Mouse (Mus musculus): ENCODE results near the gene Sh3gl3. TPM values are rescaled to one million over a fixed set of nuclear protein-coding genes. Genes with fewer than 3 reads are reported as not detected.

Gene Sh3gl3
- polyA plus RNA-seq, 1 experiment from 2014 or later: 0.22 TPM

DNA sequence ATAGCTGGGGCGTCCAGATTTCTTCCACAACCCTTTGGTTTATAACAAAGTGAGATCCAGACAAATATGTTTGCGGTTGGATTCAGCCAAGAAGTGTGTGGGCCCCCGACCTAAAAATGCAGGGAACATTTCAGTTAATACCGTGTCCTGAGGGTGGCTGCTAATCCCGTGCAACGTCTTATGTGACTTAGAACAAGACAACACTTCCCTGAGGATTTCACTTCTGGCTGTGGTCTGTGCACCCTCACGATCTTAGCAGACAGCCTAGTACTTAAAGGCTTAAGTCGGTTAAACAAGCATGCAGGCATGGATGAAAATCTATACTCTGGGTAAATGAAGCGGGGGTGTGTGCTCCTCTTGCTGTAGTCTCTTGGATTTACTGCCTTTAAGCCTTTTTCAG is 164.5 kb downstream of the Sh3gl3 start:
- 56% methylated on average over 9 of the region's 9 CpGs for WGBS (ENCODE audit: insufficient replicate concordance)
- Histone ChIP-seq H3K27me3 (peaks cover 52% of the 10 kb centered on the region), H3K4me1 (replicated peaks) (no peaks in the 10 kb centered on the region), H3K9ac (no peak overlapping the region), H3K27ac (replicated peaks) (no peak overlapping the region), H3K4me2 (no peak overlapping the region), H3K36me3 (replicated peaks) (no peaks in the 10 kb centered on the region), H3K9me3 (replicated peaks) (no peaks in the 10 kb centered on the region), H3K4me3 (replicated peaks) (no peak overlapping the region)
- no peak for ATAC-seq (ENCODE audit: insufficient read depth)

DNA sequence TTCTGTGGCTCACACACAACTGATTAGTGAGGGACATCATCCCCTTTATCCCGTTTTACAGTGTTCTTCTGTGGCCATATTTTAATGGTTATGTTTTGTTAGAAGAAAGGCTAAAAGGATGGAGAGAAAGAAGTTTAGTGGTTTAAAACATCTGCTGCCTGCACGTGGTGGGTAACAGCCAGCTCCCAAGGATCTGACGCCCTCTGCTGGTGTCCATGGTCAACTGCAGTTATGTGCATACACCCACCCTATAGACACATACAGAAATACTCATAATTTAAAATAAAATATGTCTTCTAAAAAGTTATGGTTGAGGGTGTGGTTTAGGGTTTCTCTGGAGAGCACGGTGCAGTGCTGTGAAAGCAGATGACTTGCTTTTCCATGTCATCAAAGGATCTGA is 164.9 kb downstream of the Sh3gl3 start:
- 54% methylated on average over 4 of the region's 4 CpGs for WGBS (ENCODE audit: insufficient replicate concordance)
- Histone ChIP-seq H3K4me1 (replicated peaks) (no peaks in the 10 kb centered on the region), H3K4me3 (replicated peaks) (no peak overlapping the region), H3K27me3 (peaks cover 48% of the 10 kb centered on the region), H3K36me3 (replicated peaks) (no peaks in the 10 kb centered on the region), H3K9me3 (replicated peaks) (no peaks in the 10 kb centered on the region), H3K4me2 (no peak overlapping the region), H3K9ac (no peak overlapping the region), H3K27ac (replicated peaks) (no peak overlapping the region)
- ATAC-seq (ENCODE audit: insufficient read depth): no peak

DNA sequence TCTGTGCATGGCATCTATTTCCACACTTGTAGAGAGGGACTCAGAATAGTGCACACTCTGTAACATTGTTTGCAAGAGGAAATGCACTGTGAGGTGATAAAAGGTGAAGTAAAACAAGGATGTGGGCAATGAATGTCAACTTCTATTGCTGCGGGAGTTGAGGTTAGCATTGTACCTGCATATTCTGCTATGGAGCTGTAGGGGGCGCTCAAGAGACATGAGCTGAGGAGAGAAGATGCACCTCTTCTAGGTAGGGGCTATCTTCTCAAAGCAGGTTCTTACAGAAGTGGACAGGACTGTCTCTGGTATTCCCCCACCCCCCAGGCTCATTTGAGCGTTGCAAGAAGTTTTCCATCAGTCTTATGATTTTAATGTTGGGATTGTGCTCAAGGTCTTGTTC is 165.6 kb downstream of the Sh3gl3 start:
- H3K9ac ChIP-seq: no peak overlapping the region
- 41% methylated on average over 3 of the region's 3 CpGs for whole genome bisulfite sequencing (ENCODE audit: insufficient replicate concordance)
- H3K4me1 ChIP-seq (replicated peaks): no peaks in the 10 kb centered on the region
- no peaks in the 10 kb centered on the region for H3K9me3 ChIP-seq (replicated peaks)
- no peak overlapping the region for H3K27ac ChIP-seq (replicated peaks)
- peaks cover 41% of the 10 kb centered on the region for H3K27me3 ChIP-seq
- H3K4me2 ChIP-seq: no peak overlapping the region
- H3K36me3 ChIP-seq (replicated peaks): no peaks in the 10 kb centered on the region
- ATAC-seq (ENCODE audit: insufficient read depth): no peak
- H3K4me3 ChIP-seq (replicated peaks): no peak overlapping the region

DNA sequence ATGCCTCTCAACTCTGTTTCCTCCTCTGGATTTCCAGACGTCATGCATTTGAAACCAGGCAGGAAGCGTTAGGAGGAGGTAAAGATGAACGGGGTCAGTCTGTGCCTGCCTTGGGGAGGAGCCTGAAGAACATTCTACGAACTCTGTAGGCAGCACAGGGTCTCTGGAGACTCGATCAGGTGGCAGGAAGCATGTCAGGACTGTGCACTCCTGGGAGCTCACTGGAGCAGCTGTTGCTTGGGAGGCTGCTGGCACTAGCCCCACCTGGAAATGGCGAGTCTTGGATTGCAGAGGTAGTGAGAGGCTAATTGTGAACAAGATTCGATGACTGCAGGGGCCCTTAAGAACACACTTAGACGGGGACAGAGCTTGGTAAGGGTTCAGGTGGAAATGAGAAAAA is 167.8 kb downstream of the Sh3gl3 start:
- H3K9ac ChIP-seq: no peak overlapping the region
- H3K4me3 ChIP-seq (replicated peaks): no peak overlapping the region
- H3K4me1 ChIP-seq (replicated peaks): no peaks in the 10 kb centered on the region
- ATAC-seq (ENCODE audit: insufficient read depth): no peak
- no peaks in the 10 kb centered on the region for H3K9me3 ChIP-seq (replicated peaks)
- no peaks in the 10 kb centered on the region for H3K36me3 ChIP-seq (replicated peaks)
- 12% methylated on average over 8 of the region's 8 CpGs for WGBS (ENCODE audit: insufficient replicate concordance)
- H3K27me3 ChIP-seq: peaks cover 19% of the 10 kb centered on the region
- no peak overlapping the region for H3K4me2 ChIP-seq
- H3K27ac ChIP-seq (replicated peaks): no peak overlapping the region

- no peaks in the 10 kb centered on the region for H3K9me3 ChIP-seq (replicated peaks)
- H3K4me3 ChIP-seq (replicated peaks): no peak overlapping the region
- H3K4me2 ChIP-seq: no peak overlapping the region
- no peaks in the 10 kb centered on the region for H3K4me1 ChIP-seq (replicated peaks)
- no peaks in the 10 kb centered on the region for H3K27me3 ChIP-seq
- no peak overlapping the region for H3K9ac ChIP-seq
- ATAC-seq (ENCODE audit: insufficient read depth): no peak
- no peak overlapping the region for H3K27ac ChIP-seq (replicated peaks)
- WGBS (ENCODE audit: insufficient replicate concordance): 49% methylated on average over 2 of the region's 2 CpGs
- no peaks in the 10 kb centered on the region for H3K36me3 ChIP-seq (replicated peaks)
Observed at GRCm38 (mm10) chr7:82346706-82347105, 173.1 kb downstream of the Sh3gl3 start.

DNA sequence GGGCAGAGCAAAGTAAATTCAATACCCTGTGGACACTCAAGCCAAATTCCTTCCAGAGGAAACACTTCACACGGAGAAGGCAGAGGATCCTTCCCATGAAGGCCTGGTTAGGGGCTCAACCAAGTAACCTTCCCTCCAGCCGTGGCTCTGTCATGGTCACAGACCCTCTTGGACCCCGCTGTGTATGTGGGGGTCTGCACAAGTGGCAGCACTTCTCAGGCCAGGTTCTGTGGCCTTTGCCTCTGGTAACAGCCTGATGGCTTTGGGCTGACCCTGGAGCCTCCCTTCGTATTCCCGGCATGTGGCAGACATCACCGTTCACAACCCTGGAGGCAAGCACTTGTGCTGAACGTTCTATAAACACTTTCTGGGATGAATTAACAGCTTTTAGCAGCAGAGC is 176.2 kb downstream of the Sh3gl3 start:
- Histone ChIP-seq H3K27me3 (no peaks in the 10 kb centered on the region), H3K36me3 (replicated peaks) (no peaks in the 10 kb centered on the region), H3K9me3 (replicated peaks) (no peaks in the 10 kb centered on the region), H3K4me2 (no peak overlapping the region), H3K9ac (no peak overlapping the region), H3K4me1 (replicated peaks) (no peaks in the 10 kb centered on the region), H3K4me3 (replicated peaks) (no peak overlapping the region), H3K27ac (replicated peaks) (no peak overlapping the region)
- ATAC-seq (ENCODE audit: insufficient read depth): no peak
- WGBS (ENCODE audit: insufficient replicate concordance): 67% methylated on average over 7 of the region's 7 CpGs

- Histone ChIP-seq H3K27me3 (no peaks in the 10 kb centered on the region), H3K4me3 (replicated peaks) (no peak overlapping the region), H3K4me1 (replicated peaks) (no peaks in the 10 kb centered on the region), H3K9ac (no peak overlapping the region), H3K27ac (replicated peaks) (no peak overlapping the region), H3K4me2 (no peak overlapping the region), H3K9me3 (replicated peaks) (no peaks in the 10 kb centered on the region), H3K36me3 (replicated peaks) (no peaks in the 10 kb centered on the region)
- no peak for ATAC-seq (ENCODE audit: insufficient read depth)
- WGBS (ENCODE audit: insufficient replicate concordance): 49% methylated on average over 3 of the region's 3 CpGs
Observed at GRCm38 (mm10) chr7:82350421-82350820, 176.8 kb downstream of the Sh3gl3 start.

Other genes starting within 250 kb of the Sh3gl3 start
- 0.41 and 0.51 TPM in 2 replicates for gene Hdgfl3, start 239.4 kb upstream of the Sh3gl3 start, polyA plus RNA-seq (2015; fragmentation: Nextera tagmentation; extraction: Ambion mirVana)
- gene Bnc1, start 181.5 kb upstream of the Sh3gl3 start, polyA plus RNA-seq (2015; fragmentation: Nextera tagmentation; extraction: Ambion mirVana): 0.24 and 0.36 TPM in 2 replicates
- 0.12 TPM in 2 replicates for gene Adamtsl3, start 161.9 kb downstream of the Sh3gl3 start, polyA plus RNA-seq (2015; fragmentation: Nextera tagmentation; extraction: Ambion mirVana)